12 mouse cellular contexts compared by ENCODE assay signal in the genomic region with DNA sequence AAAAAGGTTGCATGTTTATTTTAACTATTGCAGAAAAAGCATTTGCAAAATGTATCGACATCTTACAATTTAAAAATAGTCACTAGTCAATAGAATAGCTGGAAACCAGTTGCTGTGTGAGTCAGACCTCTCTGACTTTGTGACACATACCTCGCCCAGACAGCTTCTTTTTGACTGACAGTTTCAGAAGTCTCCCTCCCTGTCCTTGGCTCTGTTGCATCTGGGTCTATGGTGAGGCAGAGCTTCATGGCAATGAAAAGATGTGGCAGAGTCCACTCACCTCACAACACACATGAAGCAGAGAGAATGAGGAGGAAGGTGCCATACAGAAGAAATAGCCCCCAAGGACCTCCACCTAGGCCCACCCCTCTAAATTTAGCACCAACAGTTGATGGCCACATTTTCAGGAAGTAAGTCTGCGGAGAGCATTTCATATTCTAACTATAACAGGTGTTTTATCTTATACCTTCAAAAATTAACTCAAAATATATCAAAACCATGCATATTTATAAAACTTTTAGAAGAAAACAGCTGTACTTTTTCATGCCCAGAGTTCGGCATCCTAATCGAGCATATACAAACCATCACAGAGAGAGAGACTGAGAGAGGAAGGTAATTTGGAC.
"Had no signal": no experiment of that assay in that cellular context is flagged by ENCODE, and none has a peak within 500 bp of the region (broad histone marks: within the 10 kb centered on the region; RNA-seq: fewer than 3 reads in every experiment).

No protein-coding gene starts in this region.

- H3K9ac ChIP-seq: limb, embryonic 12.5 days; liver, embryonic 15.5 days; stomach, embryonic 15.5 days had no signal

- H3K4me3 ChIP-seq: layer of hippocampus, adult 2 months; limb, embryonic 12.5 days; liver, embryonic 15.5 days; stomach, embryonic 15.5 days had no signal

- H3K27me3 ChIP-seq: limb, embryonic 12.5 days; liver, embryonic 15.5 days; stomach, embryonic 15.5 days had no signal

- DNase-seq: kidney, postnatal 10 days; kidney, postnatal 4 days; lung, adult 2 months; lung, postnatal 36 days; midbrain, embryonic 14.5 days; right cerebral cortex, postnatal 25 days; thymus, postnatal 36 days had no signal

- H3K27ac ChIP-seq: layer of hippocampus, adult 2 months; limb, embryonic 12.5 days; liver, embryonic 15.5 days; stomach, embryonic 15.5 days had no signal

- H3K9me3 ChIP-seq: limb, embryonic 12.5 days; liver, embryonic 15.5 days; stomach, embryonic 15.5 days had no signal

- H3K4me2 ChIP-seq: limb, embryonic 12.5 days; liver, embryonic 15.5 days; stomach, embryonic 15.5 days had no signal

- H3K36me3 ChIP-seq: limb, embryonic 12.5 days; liver, embryonic 15.5 days; stomach, embryonic 15.5 days had no signal

- ATAC-seq: lung, postnatal 0 days had no signal

- H3K4me1 ChIP-seq: limb, embryonic 12.5 days; liver, embryonic 15.5 days; stomach, embryonic 15.5 days had no signal
